6 mouse cellular contexts compared by ENCODE assay signal in genomic region chr2:121522830-121523229, GRCm38 (mm10). TPM values are rescaled to one million over a fixed set of nuclear protein-coding genes. Genes with fewer than 3 reads are reported as not detected.
A peak's percentile ranks its signal among the peaks of the same experiment; 100 is the strongest.
DNase-seq lines count a peak whose midpoint lies in the region; TF ChIP-seq lines count a peak whose summit lies in the region.
"Not testable (repeated sequence)": the region's sequence is repeated elsewhere in the genome, so short reads cannot be mapped to it uniquely, and the experiment has no call there.

No protein-coding gene starts in this region.

- not testable (repeated sequence) for H3K9ac ChIP-seq in ES-E14 (ENCODE audit: insufficient read depth, low read depth, low read length, poor library complexity, severe bottlenecking); MEL (ENCODE audit: control insufficient read depth, low read depth, low read length, poor library complexity, severe bottlenecking)

- TF ChIP-seq RAD21 in MEL (IDR thresholded peaks at IDR 0.05; ENCODE audit: low read depth, low read length) = not testable (repeated sequence)

- not testable (repeated sequence) for H3K27ac ChIP-seq in ES-E14 (ENCODE audit: insufficient read depth, low read depth, low read length, poor library complexity, severe bottlenecking); MEL (ENCODE audit: control insufficient read depth, low read depth, low read length)

- H3K4me1 ChIP-seq in ES-E14 (ENCODE audit: control insufficient read depth in 2 of 2, insufficient read depth in 2 of 2, low read length in 2 of 2, poor library complexity in 1 of 2); MEL (ENCODE audit: control insufficient read depth in 1 of 2, insufficient read depth in 2 of 2, low read length in 2 of 2): not testable (repeated sequence)

- peaks cover 12% of the 10 kb centered on the region for H3K36me3 ChIP-seq in ES-E14 (ENCODE audit: control insufficient read depth, insufficient read depth, low read length, poor library complexity, severe bottlenecking)
- peaks cover 11 to 16% of the 10 kb centered on the region in 2 experiments for H3K36me3 ChIP-seq in MEL (ENCODE audit: control insufficient read depth in 1 of 2, insufficient read depth in 2 of 2, low read length in 2 of 2)

- H3K9me3 ChIP-seq in ES-E14 (ENCODE audit: control insufficient read depth, insufficient read depth, low read depth, low read length); MEL (replicated peaks; ENCODE audit: insufficient read depth, low read length): not testable (repeated sequence)

- not testable (repeated sequence) for H3K27me3 ChIP-seq in MEL (ENCODE audit: control insufficient read depth in 1 of 2, insufficient read depth in 2 of 2, low read length in 2 of 2)

- not testable (repeated sequence) for H3K4me3 ChIP-seq in ES-E14 (ENCODE audit: insufficient read depth in 1 of 2, low read depth in 1 of 2, low read length in 2 of 2, poor library complexity in 1 of 2, severe bottlenecking in 1 of 2); MEL (ENCODE audit: control insufficient read depth in 1 of 2, insufficient read depth in 1 of 2, low read depth in 2 of 2, low read length in 2 of 2)

- DNase-seq in ES-E14 (ENCODE audit: low read depth, low spot score) = not testable (repeated sequence)
- DNase-seq in MEL (ENCODE audit: low read depth, low spot score) (peak; percentile 83), MEL-GATA-1-ER (ENCODE audit: extremely low read depth, low read depth) (peak; percentile 39), R1 (ENCODE audit: low read depth, low spot score) (peak; percentile 43), ZHBTc4 (ENCODE audit: low read depth, low spot score) (peak; percentile 28)
- DNase-seq in heart, adult 11 months = peak; percentile 14

- in situ Hi-C loops in ES-E14 (cut with MboI; ENCODE audit: low sequenced_read_pairs in 2 of 2, unreplicated experiment in 2 of 2) = not testable (repeated sequence)

- not testable (repeated sequence) for H3K79me2 ChIP-seq in MEL (ENCODE audit: control insufficient read depth, insufficient read depth, low read length, poor library complexity)

- peak in 1 of 2 experiments; percentile 45; a peak in 1 of 4 replicates for TF ChIP-seq EP300 in MEL (IDR thresholded peaks at IDR 0.05; ENCODE audit: low read depth in 1 of 2, low read length in 2 of 2)

- not testable (repeated sequence) for TF ChIP-seq CTCF in MEL (IDR thresholded peaks at IDR 0.05 in 2 of 3, conservative IDR thresholded peaks at IDR 0.05 in 1 of 3; ENCODE audit: control insufficient read depth in 1 of 3, insufficient read depth in 1 of 3, low read depth in 2 of 3, low read length in 3 of 3, poor library complexity in 1 of 3, severe bottlenecking in 1 of 3)

- not testable (repeated sequence) for TF ChIP-seq POLR2A in MEL (IDR thresholded peaks at IDR 0.05; ENCODE audit: control insufficient read depth in 1 of 2, insufficient read depth in 1 of 2, low read depth in 1 of 2, low read length in 2 of 2, poor library complexity in 1 of 2)

TF ChIP-seq in ES-E14, 5 proteins besides CTCF, POLR2A, EP300 and RAD21:
- peak; percentile 51; the same call in 1 of the 2 replicates for TF ChIP-seq ZNF384 (IDR thresholded peaks at IDR 0.05; ENCODE audit: low read depth, low read length)

TF ChIP-seq in MEL, 35 proteins besides CTCF, POLR2A, EP300 and RAD21:
- TF ChIP-seq ZNF384 (IDR thresholded peaks at IDR 0.05; ENCODE audit: low read depth, low read length) = peak; percentile 75
TF ChIP-seq in MEL: peak in this region for 1; not testable (repeated sequence) for 34.

RNA-seq across cellular contexts. Expression of gene Wdr76, which starts 16.3 kb away (rescaled TPM):
- total RNA-seq in ES-E14 (2012; rRNA removed) (19.9 and 21.5 TPM in 2 replicates), MEL (2012; rRNA removed) (23.2 and 23.5 TPM in 2 replicates)
- polyA plus RNA-seq in MEL (2012; ENCODE audit: insufficient read depth in 1 of 2, insufficient read length in 2 of 2, low read depth in 1 of 2, low replicate concordance in 2 of 2, missing spikeins in 1 of 2) = 10 to 100 TPM in 1 of 2 experiments, not detected in 1; 21.8 TPM

RNA-seq across cellular contexts. Expression of gene Mfap1a, which starts 16.4 kb away (rescaled TPM):
- total RNA-seq in ES-E14 (2012; rRNA removed) (20.6 and 27.8 TPM in 2 replicates), MEL (2012; rRNA removed) (23.5 and 23.8 TPM in 2 replicates)
- polyA plus RNA-seq in MEL (2012; ENCODE audit: insufficient read depth in 1 of 2, insufficient read length in 2 of 2, low read depth in 1 of 2, low replicate concordance in 2 of 2, missing spikeins in 1 of 2) = 10 to 100 TPM in 1 of 2 experiments, not detected in 1; 29.3 TPM

RNA-seq across cellular contexts. Expression of gene Mfap1b, which starts 49.0 kb away (rescaled TPM):
- 15.8 and 23.2 TPM in 2 replicates for total RNA-seq in ES-E14 (2012; rRNA removed)
- total RNA-seq in MEL (2012; rRNA removed) = 17.2 and 20.3 TPM in 2 replicates
- polyA plus RNA-seq in MEL (2012; ENCODE audit: insufficient read depth in 1 of 2, insufficient read length in 2 of 2, low read depth in 1 of 2, low replicate concordance in 2 of 2, missing spikeins in 1 of 2) = 10 to 100 TPM in 1 of 2 experiments, not detected in 1; 19.1 TPM
